Mouse (Mus musculus) forebrain, embryonic 16.5 days (tissue): ENCODE measurements at regions not wholly inside any gene's neighbourhood (a gene's known extent, or its start where the extent isn't known, plus 50 kb on each side); places are given as distances from the start of the nearest gene placed in this dataset.

Experiments
- ATAC-seq: fragments of 200-750 bp; cut with Nextera tagmentation; 2 replicates; pipeline ENCODE4 v1.8.0; 2017; ENCODE audit warnings: mild to moderate bottlenecking, moderate library complexity
- H3K27ac ChIP-seq: fragments of 300-500 bp; sonication (generic); 2 replicates; pipeline ENCODE4 v1.5.1; 2014; ENCODE audit warnings: low read length, control low read depth
- H3K27me3 ChIP-seq: fragments of 300-500 bp; sonication (generic); replicated peaks from 2 replicates; pipeline ENCODE4 v1.6.1; 2014; ENCODE audit warnings: low read length; ENCODE audit not compliant: control insufficient read depth, insufficient read depth
- H3K36me3 ChIP-seq: fragments of 300-500 bp; sonication (generic); 2 replicates; pipeline ENCODE4 v1.6.1; 2014; ENCODE audit not compliant: control insufficient read depth, insufficient read depth
- H3K4me1 ChIP-seq: fragments of 300-500 bp; sonication (generic); replicated peaks from 2 replicates; pipeline ENCODE4 v1.6.1; 2014; ENCODE audit warnings: low read length; ENCODE audit not compliant: control insufficient read depth, insufficient read depth
- H3K4me2 ChIP-seq: fragments of 300-500 bp; sonication (generic); 2 replicates; pipeline ENCODE4 v1.6.1; 2014; ENCODE audit warnings: mild to moderate bottlenecking, low read length, control low read depth
- H3K4me3 ChIP-seq: fragments of 300-500 bp; sonication (generic); replicated peaks from 2 replicates; pipeline ENCODE4 v1.5.1; 2014; ENCODE audit warnings: mild to moderate bottlenecking, low read length, control low read depth
- H3K9ac ChIP-seq: fragments of 300-500 bp; sonication (generic); replicated peaks from 2 replicates; pipeline ENCODE4 v1.6.1; 2014; ENCODE audit warnings: low read depth, low read length, control low read depth
- H3K9me3 ChIP-seq: fragments of 300-500 bp; sonication (generic); 2 replicates; pipeline ENCODE4 v1.6.1; 2016; ENCODE audit warnings: low read length; ENCODE audit not compliant: control insufficient read depth
- WGBS: fragments of 180-500 bp; shearing (Covaris S2); extraction: QIAGEN DNeasy Blood & Tissue Kit; methylation state at CpG from one replicate; pipeline ENCODE4 v1.1.7; 2014; 5-methylcytosine and 5-hydroxymethylcytosine counted together

GRCm38 (mm10) chr3:71096071-71096470 lies 1088.7 kb downstream of the Otol1 start:
- no peaks in the 10 kb centered on the region for H3K9me3 ChIP-seq
- peak; percentile 59; the same call in 1 of the 2 replicates for ATAC-seq

DNA sequence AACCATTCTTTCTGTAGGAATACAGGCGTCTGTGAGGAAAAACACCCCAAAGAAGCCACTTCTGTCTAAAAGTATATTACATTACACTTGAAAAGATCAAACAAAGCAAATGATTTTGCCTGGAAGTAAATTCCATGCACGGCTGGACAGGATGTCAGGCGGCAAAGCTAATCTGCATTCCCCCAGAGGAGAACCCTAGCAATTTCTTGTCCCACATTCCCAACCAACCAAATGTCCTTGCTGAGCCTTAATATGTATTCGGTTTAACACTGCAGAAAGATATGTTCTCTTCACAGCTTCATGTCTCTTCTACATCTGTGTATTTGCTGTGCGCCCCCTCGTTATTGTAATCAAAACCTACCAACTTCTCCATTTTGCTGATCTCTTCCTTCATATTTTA lies 1096.1 kb downstream of the Otol1 start:
- H3K4me1 ChIP-seq, result no peaks in the 10 kb centered on the region
- H3K27ac ChIP-seq, result no peak overlapping the region
- no peak overlapping the region for H3K4me2 ChIP-seq
- no peaks in the 10 kb centered on the region for H3K36me3 ChIP-seq
- ATAC-seq, result no peak
- no peak overlapping the region for H3K4me3 ChIP-seq
- no peak overlapping the region for H3K9ac ChIP-seq
- H3K27me3 ChIP-seq, result no peaks in the 10 kb centered on the region
- WGBS, result 86% methylated on average over 6 of the region's 6 CpGs
- H3K9me3 ChIP-seq, result no peaks in the 10 kb centered on the region

More at GRCm38 (mm10) chr3:71096071-71096470, 1088.7 kb downstream of the Otol1 start:
- Histone ChIP-seq H3K4me1 (no peaks in the 10 kb centered on the region), H3K4me3 (no peak overlapping the region), H3K9ac (no peak overlapping the region), H3K36me3 (no peaks in the 10 kb centered on the region), H3K27ac (no peak overlapping the region), H3K27me3 (no peaks in the 10 kb centered on the region), H3K4me2 (no peak overlapping the region)

- H3K9ac ChIP-seq, result no peak overlapping the region
These were observed 1137.8 kb downstream of the Otol1 start for GRCm38 (mm10) chr3:71145262-71145661.

More at GRCm38 (mm10) chr3:71145262-71145661, 1137.8 kb downstream of the Otol1 start:
- Histone ChIP-seq H3K9me3 (no peaks in the 10 kb centered on the region), H3K4me3 (no peak overlapping the region), H3K4me2 (no peak overlapping the region), H3K36me3 (no peaks in the 10 kb centered on the region), H3K27ac (no peak overlapping the region), H3K27me3 (no peaks in the 10 kb centered on the region), H3K4me1 (no peaks in the 10 kb centered on the region)
- 73% methylated on average over 1 of the region's 1 CpGs for WGBS
- ATAC-seq, result no peak
